Mouse (Mus musculus) monocyte, adult 59 days (primary cell): Measurements from ENCODE around the gene Ccser2. TPM values are rescaled to one million over a fixed set of nuclear protein-coding genes. Genes with fewer than 3 reads are reported as not detected.

ENCODE experiments used
- total RNA-seq, 2 experiments: library from RNA; stranded (reverse); gene quantifications; one replicate each; pipeline ENCODE4 v1.2.4; 2023

The Ccser2 gene
- 10 to 100 TPM; 12.6 to 12.8 TPM for total RNA-seq

GRCm38 (mm10) chr14:36968628-36969147 is at the start of gene Ccser2:
Gene Ccser2, minus strand, starts transcription at chr14:36968777.

Other genes with a start within 250 kb of the Ccser2 start
- gene Rgr, start 80.2 kb upstream of the Ccser2 start, total RNA-seq, result not detected
- gene Lrit1, start 86.1 kb upstream of the Ccser2 start, total RNA-seq, result not detected
- not detected for gene Lrit2, start 99.2 kb upstream of the Ccser2 start, total RNA-seq
- gene Cdhr1, start 129.6 kb upstream of the Ccser2 start, total RNA-seq, result under 1 TPM in 1 of 2 experiments, not detected in 1; 0.26 TPM
- gene 2610528A11Rik, start 145.2 kb upstream of the Ccser2 start, total RNA-seq, result 1 to 10 TPM in 1 of 2 experiments, not detected in 1; 1.3 TPM
- gene Ghitm, start 166.5 kb upstream of the Ccser2 start, total RNA-seq, result 100 to 1,000 TPM; 165 to 169 TPM